Mouse (Mus musculus) cerebellum, adult (tissue): Measurements from ENCODE around the gene Tnfaip8l2.

Source experiments
- ATAC-seq: cut with Nextera tagmentation; 2 replicates; pipeline ENCODE4 v1.9.2; 2017; ENCODE audit warnings: mild to moderate bottlenecking, moderate library complexity, mixed read lengths; ENCODE audit not compliant: insufficient number of reproducible peaks, low FRiP score, low TSS enrichment

Tnfaip8l2 gene

GRCm38 (mm10) chr3:95141952-95142616, at the start of gene Tnfaip8l2:
TSS of gene Tnfaip8l2 (minus strand) at chr3:95142360.
- no peak for ATAC-seq

- ATAC-seq = no peak
Measured at GRCm38 (mm10) chr3:95186888-95187287, 44.7 kb upstream of the Tnfaip8l2 start.

- ATAC-seq = no peak
Measured at GRCm38 (mm10) chr3:95186100-95186499, 43.9 kb upstream of the Tnfaip8l2 start.

- ATAC-seq = no peak
Measured at GRCm38 (mm10) chr3:95184796-95185577, 42.8 kb upstream of the Tnfaip8l2 start.

- ATAC-seq = no peak
Measured at GRCm38 (mm10) chr3:95181841-95182240, 39.7 kb upstream of the Tnfaip8l2 start.

- ATAC-seq = no peak
Measured at GRCm38 (mm10) chr3:95179890-95180289, 37.7 kb upstream of the Tnfaip8l2 start.

GRCm38 (mm10) chr3:95178948-95179347, 36.8 kb upstream of the Tnfaip8l2 start:
- ATAC-seq = no peak

- ATAC-seq = no peak
Measured at GRCm38 (mm10) chr3:95177583-95177982, 35.4 kb upstream of the Tnfaip8l2 start.

GRCm38 (mm10) chr3:95176500-95176899, 34.3 kb upstream of the Tnfaip8l2 start:
- no peak for ATAC-seq

GRCm38 (mm10) chr3:95174011-95174592, 31.9 kb upstream of the Tnfaip8l2 start:
- 0 out of 2 replicates have a peak, but pooled peaks have one; percentile 49 for ATAC-seq

- ATAC-seq = no peak
Measured at GRCm38 (mm10) chr3:95173256-95173949, 31.2 kb upstream of the Tnfaip8l2 start.

- ATAC-seq = no peak
Measured at GRCm38 (mm10) chr3:95172526-95173255, 30.5 kb upstream of the Tnfaip8l2 start.

- ATAC-seq = no peak
Measured at GRCm38 (mm10) chr3:95171105-95171504, 28.9 kb upstream of the Tnfaip8l2 start.

GRCm38 (mm10) chr3:95169996-95170395, 27.8 kb upstream of the Tnfaip8l2 start:
- no peak for ATAC-seq

GRCm38 (mm10) chr3:95164840-95165239, 22.7 kb upstream of the Tnfaip8l2 start:
- no peak for ATAC-seq

- no peak for ATAC-seq
Measured at GRCm38 (mm10) chr3:95164256-95164550, 22.0 kb upstream of the Tnfaip8l2 start.

GRCm38 (mm10) chr3:95163419-95164255, 21.5 kb upstream of the Tnfaip8l2 start:
- no peak for ATAC-seq

- ATAC-seq = no peak
Measured at GRCm38 (mm10) chr3:95162345-95162628, 20.1 kb upstream of the Tnfaip8l2 start.

GRCm38 (mm10) chr3:95161618-95162344, 19.6 kb upstream of the Tnfaip8l2 start:
- no peak for ATAC-seq
